ENCODE assay signal across 7 mouse cellular contexts in the genomic region with DNA sequence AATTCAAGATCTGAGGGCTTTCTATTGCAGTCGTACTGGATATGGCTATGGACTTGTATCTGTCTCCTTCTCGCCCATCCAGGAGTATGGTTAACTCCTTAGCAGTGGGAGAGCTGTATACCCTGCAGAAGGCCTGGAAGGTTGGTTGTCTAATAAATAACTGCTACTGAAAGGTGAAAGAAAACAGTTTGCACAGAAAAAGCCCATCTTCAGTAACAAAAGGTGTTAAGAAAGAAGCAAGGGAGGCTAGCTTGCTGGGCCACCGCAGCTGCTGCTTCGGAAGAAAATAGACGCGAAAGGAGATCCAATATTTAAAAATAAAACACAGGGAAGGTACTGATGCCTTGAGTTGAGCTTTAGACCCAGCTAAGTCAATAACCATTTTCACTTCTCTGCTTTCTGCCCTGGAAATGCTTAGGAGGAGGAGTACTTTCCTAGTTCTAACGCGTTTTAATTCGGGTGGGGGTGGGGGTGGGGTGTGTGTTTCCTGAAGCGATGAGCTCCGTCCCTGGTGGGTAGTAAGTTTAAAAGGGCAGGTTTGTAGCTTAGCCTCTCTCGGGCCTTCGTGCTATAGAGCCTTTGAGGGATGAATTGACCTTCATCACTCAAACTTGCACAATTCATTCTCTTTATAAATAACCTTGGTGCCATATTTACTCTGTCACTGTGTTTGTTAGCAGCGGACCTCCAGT. TPM values are rescaled to one million over a fixed set of nuclear protein-coding genes. Genes with fewer than 3 reads are reported as not detected.
DNase-seq lines count a peak whose midpoint lies in the region; ATAC-seq and TF ChIP-seq lines count a peak whose summit lies in the region.

No protein-coding gene starts in this region.

- WGBS in lung, embryonic 14.5 days, result 17% methylated on average over 14 of the region's 14 CpGs
- WGBS in hindbrain, embryonic 10.5 days, result 23% methylated on average over 14 of the region's 14 CpGs

- H3K4me3 ChIP-seq in lung, embryonic 14.5 days (ENCODE audit: low read depth, low read length), result peak overlapping the region; percentile 61
- H3K4me3 ChIP-seq in hindbrain, embryonic 10.5 days, result peak overlapping the region; percentile 67

- no peak for TF ChIP-seq CTCF in lung, embryonic 14.5 days (IDR thresholded peaks at IDR 0.05; ENCODE audit: low read depth)

- peak; percentile 47; the same call in 1 of the 2 replicates for ATAC-seq in lung, embryonic 14.5 days (ENCODE audit: insufficient read depth)
- peak; percentile 13; the same call in 1 of the 2 replicates for ATAC-seq in megakaryocyte, adult 5-6 weeks (ENCODE audit: poor library complexity, severe bottlenecking)

- H3K27me3 ChIP-seq in lung, embryonic 14.5 days (ENCODE audit: insufficient read depth, low read length), result no peaks in the 10 kb centered on the region
- no peaks in the 10 kb centered on the region for H3K27me3 ChIP-seq in hindbrain, embryonic 10.5 days (ENCODE audit: insufficient read depth, poor library complexity, severe bottlenecking)

- no peaks in the 10 kb centered on the region for H3K9me3 ChIP-seq in lung, embryonic 14.5 days (ENCODE audit: low read depth, low read length)
- no peaks in the 10 kb centered on the region for H3K9me3 ChIP-seq in hindbrain, embryonic 10.5 days

- H3K27ac ChIP-seq in lung, embryonic 14.5 days (ENCODE audit: low read depth), result no peak overlapping the region; the same call in 1 of the 2 replicates
- peak overlapping the region; percentile 87 for H3K27ac ChIP-seq in hindbrain, embryonic 10.5 days

- intact Hi-C loops in left cerebral cortex, postnatal 4 days (cut with DNase I), result no loop called here

- H3K4me1 ChIP-seq in lung, embryonic 14.5 days (ENCODE audit: insufficient read depth), result no peaks in the 10 kb centered on the region
- H3K4me1 ChIP-seq in hindbrain, embryonic 10.5 days (replicated peaks), result peaks cover 8% of the 10 kb centered on the region

- peak overlapping the region; percentile 81 for H3K4me2 ChIP-seq in lung, embryonic 14.5 days

- DNase-seq in lung, embryonic 14.5 days, result peak; percentile 5
- no peak for DNase-seq in lung, postnatal 14 days
- peak; percentile 9 to 21 for DNase-seq in cerebellum, postnatal 25 days
- no peak for DNase-seq in hindbrain, embryonic 10.5 days (ENCODE audit: low spot score)
- DNase-seq in right cerebral cortex, postnatal 14 days, result no peak
- DNase-seq in left cerebral cortex, postnatal 4 days, result no peak

- H3K36me3 ChIP-seq in lung, embryonic 14.5 days (ENCODE audit: insufficient read depth), result no peaks in the 10 kb centered on the region
- no peaks in the 10 kb centered on the region for H3K36me3 ChIP-seq in hindbrain, embryonic 10.5 days

- H3K9ac ChIP-seq in lung, embryonic 14.5 days, result peak overlapping the region; percentile 64

RNA-seq across cellular contexts. Expression of a gene that starts 0.6 kb away (rescaled TPM):
- 12.8 and 15.4 TPM in 2 replicates for polyA plus RNA-seq in lung, embryonic 14.5 days (2014; fragmentation: Nextera tagmentation; extraction: Ambion mirVana)
- polyA plus RNA-seq in hindbrain, embryonic 10.5 days (2016; fragmentation: Nextera tagmentation; extraction: Ambion mirVana), result 9.3 and 9.4 TPM in 2 replicates
- total RNA-seq in megakaryocyte, adult 5-6 weeks (2015), result 31.3 and 40.4 TPM in 2 replicates
- total RNA-seq in megakaryocyte, adult 5-6 weeks (2017), result 22.8 and 23.9 TPM in 2 replicates
- 10 to 100 TPM; 16.7 to 19.7 TPM for total RNA-seq in left cerebral cortex, postnatal 4 days (2021)

RNA-seq across cellular contexts. Expression of a gene that starts 0.7 kb away (rescaled TPM):
- polyA plus RNA-seq in lung, embryonic 14.5 days (2014; fragmentation: Nextera tagmentation; extraction: Ambion mirVana), result 11.3 and 11.4 TPM in 2 replicates
- 25.7 and 27.3 TPM in 2 replicates for polyA plus RNA-seq in hindbrain, embryonic 10.5 days (2016; fragmentation: Nextera tagmentation; extraction: Ambion mirVana)
- 31.1 and 40.9 TPM in 2 replicates for total RNA-seq in megakaryocyte, adult 5-6 weeks (2015)
- total RNA-seq in megakaryocyte, adult 5-6 weeks (2017), result 32.6 and 34.4 TPM in 2 replicates
- total RNA-seq in left cerebral cortex, postnatal 4 days (2021), result 10 to 100 TPM in 1 of 2 experiments, 1 to 10 TPM in 1; 9.9 to 11.6 TPM

RNA-seq across cellular contexts. Expression of a gene that starts 38.8 kb away (rescaled TPM):
- 46.8 and 51.1 TPM in 2 replicates for polyA plus RNA-seq in lung, embryonic 14.5 days (2014; fragmentation: Nextera tagmentation; extraction: Ambion mirVana)
- 59.9 and 65.1 TPM in 2 replicates for polyA plus RNA-seq in hindbrain, embryonic 10.5 days (2016; fragmentation: Nextera tagmentation; extraction: Ambion mirVana)
- total RNA-seq in megakaryocyte, adult 5-6 weeks (2015), result 41.6 and 47.0 TPM in 2 replicates
- 32.6 and 41.0 TPM in 2 replicates for total RNA-seq in megakaryocyte, adult 5-6 weeks (2017)
- total RNA-seq in left cerebral cortex, postnatal 4 days (2021), result 10 to 100 TPM; 39.0 to 41.9 TPM

Comparison
In these comparisons a context has a peak if more than half of its experiments do, and no peak if none do; other contexts are left out.
1. DNase-seq: peak in lung, embryonic 14.5 days (single experiment) and cerebellum, postnatal 25 days (2 of 2); none in lung, postnatal 14 days (single experiment), hindbrain, embryonic 10.5 days (single experiment), right cerebral cortex, postnatal 14 days (single experiment) and left cerebral cortex, postnatal 4 days (single experiment).